Mouse (Mus musculus): ENCODE measurements around the gene Kansl1l. TPM values are rescaled to one million over a fixed set of nuclear protein-coding genes. Genes with fewer than 3 reads are reported as not detected.

Kansl1l gene
- 4.7 and 5.4 TPM in 2 replicates for polyA plus RNA-seq (2014; fragmentation: Nextera tagmentation; extraction: Ambion mirVana)

DNA sequence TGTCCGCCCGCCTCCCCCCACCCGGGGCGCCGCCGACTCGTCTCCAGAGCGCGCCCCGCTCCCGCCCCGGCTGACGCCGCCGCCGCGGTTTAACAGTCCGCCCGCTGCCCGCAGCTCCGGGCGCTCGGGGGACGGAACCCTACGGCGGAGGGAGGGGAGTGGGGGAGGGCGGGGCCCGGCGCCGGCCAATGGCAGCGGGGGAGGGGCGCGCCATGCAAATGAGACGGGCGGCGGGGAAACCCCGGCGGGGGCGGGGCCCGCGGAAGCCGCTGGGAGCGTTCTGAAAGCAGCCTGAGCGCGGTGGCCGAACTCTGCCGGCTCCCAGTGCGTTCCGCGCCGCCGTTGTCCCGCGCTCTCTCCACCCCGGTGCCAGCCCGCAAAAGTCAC, at the start of gene Kansl1l:
Gene Kansl1l, minus strand, starts transcription at position 110 of the 387 bp plus-strand sequence.
- Histone ChIP-seq H3K36me3 (ENCODE audit: control insufficient read depth, insufficient read depth, low read length) (no peaks in the 10 kb centered on the region), H3K4me2 (peak within 1 kb of the TSS; percentile 92), H3K4me3 (ENCODE audit: low read depth, low read length) (peak within 1 kb of the TSS; percentile 81), H3K9me3 (ENCODE audit: control insufficient read depth, low read length) (no peaks in the 10 kb centered on the region), H3K27ac (ENCODE audit: low read depth, low read length) (peak within 1 kb of the TSS; percentile 94), H3K27me3 (replicated peaks; ENCODE audit: control insufficient read depth, insufficient read depth, low read length) (no peaks in the 10 kb centered on the region), H3K9ac (ENCODE audit: low read depth, low read length) (peak within 1 kb of the TSS; percentile 89), H3K4me1 (replicated peaks; ENCODE audit: control insufficient read depth, insufficient read depth, low read length) (peaks cover 8% of the 10 kb centered on the region)
- ATAC-seq (replicated peaks; ENCODE audit: low FRiP score), result peak; percentile 87
- WGBS, result under 1% methylated on average over 43 of the region's 56 CpGs
- peak; percentile 91 for DNase-seq (ENCODE audit: low spot score)

DNA sequence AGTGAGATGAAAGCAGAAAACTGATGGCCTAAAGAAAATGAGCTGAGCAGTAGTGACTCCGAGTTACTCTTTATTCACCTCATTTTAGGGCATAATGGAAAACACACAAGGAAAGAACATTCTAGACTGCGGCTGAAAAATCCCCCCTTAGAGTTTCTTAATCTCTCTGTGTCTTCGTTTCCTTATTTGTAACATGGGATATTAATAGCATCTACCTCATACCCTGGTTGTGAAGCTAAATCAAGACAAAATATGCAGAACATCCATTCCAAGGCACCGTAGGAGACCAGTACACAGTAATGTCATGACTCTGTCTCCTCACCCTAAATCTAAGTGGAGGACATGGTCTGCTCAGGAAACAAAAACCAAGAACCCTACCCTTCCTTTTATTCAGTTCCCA, 48.3 kb upstream of the Kansl1l start:
- Histone ChIP-seq H3K36me3 (ENCODE audit: control insufficient read depth, insufficient read depth, low read length) (no peaks in the 10 kb centered on the region), H3K27ac (ENCODE audit: low read depth, low read length) (no peak overlapping the region), H3K4me3 (ENCODE audit: low read depth, low read length) (no peak overlapping the region), H3K27me3 (replicated peaks; ENCODE audit: control insufficient read depth, insufficient read depth, low read length) (no peaks in the 10 kb centered on the region), H3K4me2 (no peak overlapping the region), H3K9ac (ENCODE audit: low read depth, low read length) (no peak overlapping the region), H3K9me3 (ENCODE audit: control insufficient read depth, low read length) (no peaks in the 10 kb centered on the region), H3K4me1 (replicated peaks; ENCODE audit: control insufficient read depth, insufficient read depth, low read length) (no peaks in the 10 kb centered on the region; the same call in 1 of the 2 replicates)
- ATAC-seq (replicated peaks; ENCODE audit: low FRiP score) (no peak), DNase-seq (ENCODE audit: low spot score) (no peak)
- 79% methylated on average over 4 of the region's 4 CpGs for WGBS

DNA sequence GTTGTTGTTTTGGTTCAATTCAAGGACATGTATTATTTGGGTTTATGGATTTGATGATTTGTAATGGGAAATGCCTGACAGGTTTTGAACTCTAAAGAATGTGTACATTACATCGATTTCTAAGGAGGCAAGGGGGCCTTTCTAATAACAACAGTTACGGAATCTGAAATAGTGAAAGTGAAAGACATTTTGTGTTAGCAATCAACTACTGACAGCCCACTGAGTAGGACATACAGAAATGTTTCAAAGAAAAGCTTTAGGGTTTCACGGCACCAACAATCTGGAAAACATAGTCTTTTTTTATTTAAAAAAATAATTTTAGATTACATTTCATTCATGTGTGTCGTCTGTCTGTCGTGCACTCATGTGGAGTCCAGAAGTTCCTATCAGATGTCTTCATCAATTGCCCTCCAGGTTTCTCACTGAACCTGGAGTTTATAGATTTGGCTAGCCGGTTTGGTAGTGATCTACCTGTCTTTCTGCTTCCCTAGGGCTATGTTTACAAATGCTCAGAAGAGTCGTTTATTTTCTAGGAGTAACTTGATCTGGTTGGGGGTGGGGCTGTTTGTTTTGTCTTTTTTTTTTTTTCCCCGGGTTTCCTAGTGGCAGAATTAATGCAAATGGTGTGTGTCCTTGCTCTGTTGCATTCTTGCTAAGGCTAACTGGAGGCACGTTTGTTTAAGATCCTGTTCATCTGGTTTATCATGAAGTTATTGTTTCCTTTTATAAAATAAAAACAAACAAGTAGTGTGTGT, 46.6 kb upstream of the Kansl1l start:
- H3K4me2 ChIP-seq, result peak overlapping the region; percentile 62
- no peaks in the 10 kb centered on the region; the same call in 1 of the 2 replicates for H3K4me1 ChIP-seq (replicated peaks; ENCODE audit: control insufficient read depth, insufficient read depth, low read length)
- WGBS, result 12% methylated on average over 9 of the region's 9 CpGs
- no peak for ATAC-seq (replicated peaks; ENCODE audit: low FRiP score)
- peak overlapping the region; percentile 75 for H3K4me3 ChIP-seq (ENCODE audit: low read depth, low read length)
- no peak overlapping the region for H3K27ac ChIP-seq (ENCODE audit: low read depth, low read length)
- H3K27me3 ChIP-seq (replicated peaks; ENCODE audit: control insufficient read depth, insufficient read depth, low read length), result no peaks in the 10 kb centered on the region
- no peaks in the 10 kb centered on the region for H3K9me3 ChIP-seq (ENCODE audit: control insufficient read depth, low read length)
- no peak for DNase-seq (ENCODE audit: low spot score)
- no peaks in the 10 kb centered on the region for H3K36me3 ChIP-seq (ENCODE audit: control insufficient read depth, insufficient read depth, low read length)
- H3K9ac ChIP-seq (ENCODE audit: low read depth, low read length), result peak overlapping the region; percentile 46; the same call in 1 of the 2 replicates

DNA sequence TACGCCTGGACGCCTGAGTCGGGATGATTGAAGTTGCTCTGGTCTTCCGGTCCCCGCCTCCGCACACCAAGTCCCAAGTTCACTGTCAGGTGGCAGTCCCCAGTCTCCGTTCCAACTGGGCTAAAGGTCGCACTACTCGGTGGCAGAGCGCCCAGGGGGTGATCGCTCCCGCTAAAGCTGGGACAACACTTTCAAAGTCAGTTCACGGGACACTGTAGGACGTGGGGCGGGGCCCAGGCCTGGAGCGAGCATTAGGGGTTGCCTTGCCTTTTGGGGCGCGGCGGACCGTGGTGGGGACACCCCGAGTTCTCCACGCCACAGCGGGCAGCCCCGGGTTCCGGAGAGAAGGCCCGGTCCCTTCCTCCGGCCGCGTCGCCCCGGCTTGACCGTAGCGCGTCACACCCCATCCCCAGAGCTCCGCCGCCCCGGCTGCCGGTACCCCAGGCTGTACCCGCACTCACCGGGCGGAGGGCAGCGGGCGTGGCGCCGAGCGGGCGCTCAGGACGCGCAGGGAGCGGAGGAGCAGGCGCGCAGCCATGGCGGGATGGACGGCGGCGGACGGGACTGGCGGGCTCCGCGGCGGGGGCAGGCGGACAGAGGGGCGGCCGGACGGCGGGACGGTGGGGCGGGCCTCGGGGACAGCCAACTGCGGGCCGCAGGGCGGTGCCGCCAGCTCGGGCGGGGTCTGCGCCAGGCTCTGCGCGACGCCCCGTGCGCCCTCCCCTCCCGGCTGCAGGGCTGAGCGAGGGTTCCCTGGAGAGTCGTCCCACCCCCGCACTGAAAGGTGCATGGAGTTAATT, 45.5 kb upstream of the Kansl1l start, which contains the start of gene Acadl:
Gene Acadl, minus strand, starts transcription at position 566 of the 800 bp plus-strand sequence.
- Histone ChIP-seq H3K27me3 (replicated peaks; ENCODE audit: control insufficient read depth, insufficient read depth, low read length) (no peaks in the 10 kb centered on the region), H3K4me1 (replicated peaks; ENCODE audit: control insufficient read depth, insufficient read depth, low read length) (no peaks in the 10 kb centered on the region; the same call in 1 of the 2 replicates), H3K9ac (ENCODE audit: low read depth, low read length) (peak within 1 kb of the TSS; percentile 79), H3K9me3 (ENCODE audit: control insufficient read depth, low read length) (no peaks in the 10 kb centered on the region), H3K4me2 (peak within 1 kb of the TSS; percentile 62), H3K27ac (ENCODE audit: low read depth, low read length) (peak within 1 kb of the TSS; percentile 75), H3K36me3 (ENCODE audit: control insufficient read depth, insufficient read depth, low read length) (peaks cover 5% of the 10 kb centered on the region; the same call in 1 of the 2 replicates), H3K4me3 (ENCODE audit: low read depth, low read length) (peak within 1 kb of the TSS; percentile 75)
- DNase-seq (ENCODE audit: low spot score), result peak; percentile 84
- peak; percentile 97 for ATAC-seq (replicated peaks; ENCODE audit: low FRiP score)
- under 1% methylated on average over 69 of the region's 85 CpGs for whole genome bisulfite sequencing

DNA sequence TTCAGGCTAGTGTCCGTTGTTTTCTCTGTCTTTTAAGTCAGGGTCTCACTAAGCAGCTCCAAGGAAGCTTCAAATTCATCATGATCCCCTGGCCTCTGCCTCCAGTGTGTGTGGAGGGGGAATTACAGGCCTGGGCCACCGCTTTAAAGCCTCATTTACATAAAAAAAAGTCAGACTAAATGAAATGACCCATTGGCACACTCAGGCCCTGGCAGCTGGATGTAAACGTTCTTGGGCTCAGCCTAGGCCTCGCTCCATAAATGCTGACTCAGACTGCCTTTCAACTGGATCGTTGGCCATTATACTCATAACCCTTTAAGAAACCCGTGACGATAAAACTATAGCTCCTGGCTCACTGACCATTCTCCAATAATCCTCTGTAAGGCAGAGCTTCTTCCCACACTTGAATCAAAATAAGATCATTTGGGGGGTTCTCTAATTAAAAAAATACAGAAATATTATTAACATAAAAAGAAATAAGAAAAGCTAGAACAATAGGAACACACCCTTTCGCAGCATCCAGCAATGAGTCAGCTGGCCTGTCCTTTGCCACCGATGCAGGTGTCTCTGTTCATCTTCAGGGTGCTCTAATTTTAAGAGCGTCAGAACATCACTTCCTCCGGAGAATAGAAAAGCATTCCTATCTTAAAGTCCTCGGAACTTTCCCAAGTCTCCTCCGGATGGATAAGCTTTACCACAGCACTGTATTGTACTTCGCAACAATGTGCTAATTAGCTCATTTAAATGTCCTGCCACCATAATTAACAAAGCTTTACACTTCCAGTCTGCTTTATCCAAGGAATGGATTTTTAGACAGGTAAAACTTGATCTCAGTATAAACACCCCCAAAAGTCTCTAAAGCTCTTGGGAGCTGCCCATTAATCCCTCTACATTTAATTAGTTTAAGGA, 44.7 kb upstream of the Kansl1l start:
- Histone ChIP-seq H3K4me1 (replicated peaks; ENCODE audit: control insufficient read depth, insufficient read depth, low read length) (no peaks in the 10 kb centered on the region; the same call in 1 of the 2 replicates), H3K36me3 (ENCODE audit: control insufficient read depth, insufficient read depth, low read length) (peaks cover 13% of the 10 kb centered on the region), H3K4me3 (ENCODE audit: low read depth, low read length) (peak overlapping the region; percentile 75), H3K9me3 (ENCODE audit: control insufficient read depth, low read length) (no peaks in the 10 kb centered on the region), H3K9ac (ENCODE audit: low read depth, low read length) (peak overlapping the region; percentile 79), H3K27me3 (replicated peaks; ENCODE audit: control insufficient read depth, insufficient read depth, low read length) (no peaks in the 10 kb centered on the region), H3K27ac (ENCODE audit: low read depth, low read length) (no peak overlapping the region), H3K4me2 (peak overlapping the region; percentile 62)
- no peak for ATAC-seq (replicated peaks; ENCODE audit: low FRiP score)
- no peak for DNase-seq (ENCODE audit: low spot score)
- 45% methylated on average over 14 of the region's 14 CpGs for WGBS

DNA sequence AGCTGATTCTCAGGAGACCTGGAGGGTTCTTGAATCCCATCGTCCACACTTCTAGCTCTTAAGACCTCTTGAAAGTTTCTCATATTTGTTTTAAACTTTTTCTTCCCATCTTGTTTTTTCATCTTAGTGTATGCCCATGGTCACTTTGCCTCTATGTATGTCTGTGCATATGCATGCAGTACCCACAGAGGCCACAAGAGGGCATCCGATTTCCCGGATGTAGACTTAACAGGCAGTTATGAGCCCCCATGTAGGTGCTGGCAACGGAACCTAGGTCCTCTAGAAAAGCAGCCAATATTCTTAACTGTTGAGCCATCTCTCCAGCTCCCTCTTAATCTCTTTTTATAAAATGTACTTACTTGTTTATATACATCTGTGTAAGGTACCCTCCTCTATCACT, 30.1 kb upstream of the Kansl1l start:
- Histone ChIP-seq H3K27me3 (replicated peaks; ENCODE audit: control insufficient read depth, insufficient read depth, low read length) (no peaks in the 10 kb centered on the region), H3K4me2 (no peak overlapping the region), H3K4me1 (replicated peaks; ENCODE audit: control insufficient read depth, insufficient read depth, low read length) (no peaks in the 10 kb centered on the region), H3K27ac (ENCODE audit: low read depth, low read length) (no peak overlapping the region), H3K4me3 (ENCODE audit: low read depth, low read length) (no peak overlapping the region), H3K36me3 (ENCODE audit: control insufficient read depth, insufficient read depth, low read length) (peaks cover 26% of the 10 kb centered on the region), H3K9me3 (ENCODE audit: control insufficient read depth, low read length) (no peaks in the 10 kb centered on the region; the same call in 1 of the 2 replicates), H3K9ac (ENCODE audit: low read depth, low read length) (no peak overlapping the region)
- ATAC-seq (replicated peaks; ENCODE audit: low FRiP score) (no peak), DNase-seq (ENCODE audit: low spot score) (no peak)
- 91% methylated on average over 4 of the region's 4 CpGs for WGBS

DNA sequence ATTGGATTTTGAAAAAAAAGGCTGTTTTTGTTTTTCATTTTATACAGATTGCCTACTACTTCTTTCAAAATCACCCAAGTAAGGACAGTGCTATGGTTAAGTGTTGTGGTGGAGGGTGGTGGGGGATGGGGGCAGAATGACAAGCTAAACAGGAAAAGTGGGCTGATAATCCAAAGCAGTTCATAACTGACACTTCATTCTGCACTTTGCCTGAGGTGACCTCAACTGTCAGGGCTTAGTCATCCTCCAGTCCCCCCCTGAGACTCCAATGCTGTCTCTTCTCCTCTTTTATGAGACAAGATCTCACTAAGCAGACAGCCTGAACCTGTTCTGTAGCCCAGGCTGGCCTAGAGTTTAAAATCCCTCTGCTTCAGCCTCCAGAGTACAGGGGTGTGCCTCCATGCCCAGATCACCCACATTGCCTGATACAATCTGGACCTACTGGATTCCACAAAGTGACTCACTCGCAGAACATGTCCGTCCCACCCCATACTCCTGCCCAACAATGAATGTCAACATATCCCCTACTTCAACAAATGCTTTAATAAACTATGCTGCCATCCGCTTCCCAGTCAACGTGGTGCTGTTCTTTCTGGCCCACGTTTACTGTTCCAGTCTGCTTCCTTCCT, 28.4 kb upstream of the Kansl1l start:
- H3K9me3 ChIP-seq (ENCODE audit: control insufficient read depth, low read length), result no peaks in the 10 kb centered on the region; the same call in 1 of the 2 replicates
- no peaks in the 10 kb centered on the region for H3K27me3 ChIP-seq (replicated peaks; ENCODE audit: control insufficient read depth, insufficient read depth, low read length)
- no peak for ATAC-seq (replicated peaks; ENCODE audit: low FRiP score)
- H3K36me3 ChIP-seq (ENCODE audit: control insufficient read depth, insufficient read depth, low read length), result peaks cover 30% of the 10 kb centered on the region
- no peak for DNase-seq (ENCODE audit: low spot score)
- H3K9ac ChIP-seq (ENCODE audit: low read depth, low read length), result no peak overlapping the region
- no peak overlapping the region for H3K27ac ChIP-seq (ENCODE audit: low read depth, low read length)
- WGBS, result 76% methylated on average over 5 of the region's 5 CpGs
- H3K4me3 ChIP-seq (ENCODE audit: low read depth, low read length), result no peak overlapping the region
- H3K4me1 ChIP-seq (replicated peaks; ENCODE audit: control insufficient read depth, insufficient read depth, low read length), result no peaks in the 10 kb centered on the region
- H3K4me2 ChIP-seq, result no peak overlapping the region

Data from liver, embryonic 11.5 days (tissue).